Mouse (Mus musculus): Measurements from ENCODE around the gene Myadml2. TPM values are rescaled to one million over a fixed set of nuclear protein-coding genes. Genes with fewer than 3 reads are reported as not detected.

Myadml2 gene
- total and polyA plus RNA-seq, 3 experiments: 0.68 TPM; not detected in 2

- no peak for DNase-seq (ENCODE audit: extremely low read depth)
- H3K4me2 ChIP-seq (ENCODE audit: insufficient read depth, low read depth, poor library complexity, severe bottlenecking): no peak overlapping the region
- H3K4me1 ChIP-seq (ENCODE audit: control insufficient read depth in 1 of 2, insufficient read depth in 2 of 2): peaks cover 20 to 51% of the 10 kb centered on the region in 2 experiments
- dilution Hi-C loops (cut with MboI; ENCODE audit: extremely low pct_ligation_motif_present, extremely low pct_unique_long_range_greater_than_20kb, low sequenced_read_pairs): no loop called here
- H3K9ac ChIP-seq (ENCODE audit: insufficient read depth, low read depth): no peak overlapping the region
- H3K79me2 ChIP-seq (replicated peaks; ENCODE audit: control insufficient read depth, extremely low read depth, insufficient read depth, poor library complexity, severe bottlenecking): peaks cover 19% of the 10 kb centered on the region
- H3K9me3 ChIP-seq (replicated peaks; ENCODE audit: low read length): no peaks in the 10 kb centered on the region
- in situ Hi-C loops (cut with MboI; ENCODE audit: low pct_ligation_motif_present, low pct_unique_long_range_greater_than_20kb, low sequenced_read_pairs): loop anchor here (10.0 kb wide), 1 partner anchor 62 kb away; no protein-coding TSS in a partner anchor
- peaks cover 60 to 83% of the 10 kb centered on the region in 2 experiments for H3K36me3 ChIP-seq (replicated peaks in 1 of 2; ENCODE audit: control insufficient read depth in 1 of 2, insufficient read depth in 1 of 2, low read length in 1 of 2)
- H3K27ac ChIP-seq (ENCODE audit: insufficient read depth, low read depth): no peak overlapping the region
- no peaks in the 10 kb centered on the region for H3K27me3 ChIP-seq (replicated peaks)
- no peak overlapping the region for H3K4me3 ChIP-seq (replicated peaks in 1 of 3; ENCODE audit: low read depth in 2 of 3, low read length in 2 of 3, poor library complexity in 1 of 3)
- no peak for TF ChIP-seq BHLHE40 (IDR thresholded peaks at IDR 0.05; ENCODE audit: low read depth, low read length)
- no peak for TF ChIP-seq USF1 (IDR thresholded peaks at IDR 0.05; ENCODE audit: low read depth, low read length)
- TF ChIP-seq UBTF (IDR thresholded peaks at IDR 0.05; ENCODE audit: low read depth, low read length): no peak
- TF ChIP-seq POLR2A (IDR thresholded peaks at IDR 0.05; ENCODE audit: low read depth, low read length): no peak
- TF ChIP-seq NELFE (IDR thresholded peaks at IDR 0.05; ENCODE audit: low read depth, low read length): no peak
- no peak for TF ChIP-seq ETS1 (conservative IDR thresholded peaks at IDR 0.05; ENCODE audit: low read depth, low read length)
- TF ChIP-seq IRF4 (IDR thresholded peaks at IDR 0.05; ENCODE audit: low read depth, low read length): no peak
- no peak for TF ChIP-seq SMC3 (IDR thresholded peaks at IDR 0.05; ENCODE audit: low read depth, low read length)
- no peak for TF ChIP-seq CHD1 (IDR thresholded peaks at IDR 0.05; ENCODE audit: low read depth, low read length)
- TF ChIP-seq NRF1 (IDR thresholded peaks at IDR 0.05; ENCODE audit: low read depth, low read length): no peak
- TF ChIP-seq TCF12 (IDR thresholded peaks at IDR 0.05; ENCODE audit: low read depth, low read length): no peak
Measured at GRCm38 (mm10) chr11:120622805-120623204, 25.2 kb downstream of the Myadml2 start.

GRCm38 (mm10) chr11:120620195-120620594, 27.8 kb downstream of the Myadml2 start:
- Histone ChIP-seq H3K4me1 (ENCODE audit: control insufficient read depth in 1 of 2, insufficient read depth in 2 of 2) (peaks cover 9 to 44% of the 10 kb centered on the region in 2 experiments), H3K9me3 (replicated peaks; ENCODE audit: low read length) (no peaks in the 10 kb centered on the region), H3K27me3 (replicated peaks) (no peaks in the 10 kb centered on the region), H3K36me3 (replicated peaks in 1 of 2; ENCODE audit: control insufficient read depth in 1 of 2, insufficient read depth in 1 of 2, low read length in 1 of 2) (peaks cover 52 to 70% of the 10 kb centered on the region in 2 experiments), H3K27ac (ENCODE audit: insufficient read depth, low read depth) (no peak overlapping the region), H3K4me2 (ENCODE audit: insufficient read depth, low read depth, poor library complexity, severe bottlenecking) (no peak overlapping the region), H3K4me3 (replicated peaks in 1 of 3; ENCODE audit: low read depth in 2 of 3, low read length in 2 of 3, poor library complexity in 1 of 3) (no peak overlapping the region), H3K79me2 (replicated peaks; ENCODE audit: control insufficient read depth, extremely low read depth, insufficient read depth, poor library complexity, severe bottlenecking) (peaks cover 41% of the 10 kb centered on the region), H3K9ac (ENCODE audit: insufficient read depth, low read depth) (no peak overlapping the region)
- DNase-seq (ENCODE audit: extremely low read depth): no peak
- in situ Hi-C loops (cut with MboI; ENCODE audit: low pct_ligation_motif_present, low pct_unique_long_range_greater_than_20kb, low sequenced_read_pairs) (loop anchor here (10.0 kb wide), 1 partner anchor 65 kb away; no protein-coding TSS in a partner anchor), dilution Hi-C loops (cut with MboI; ENCODE audit: extremely low pct_ligation_motif_present, extremely low pct_unique_long_range_greater_than_20kb, low sequenced_read_pairs) (no loop called here)
- no peak for TF ChIP-seq POLR2A (IDR thresholded peaks at IDR 0.05; ENCODE audit: low read depth, low read length)
- TF ChIP-seq USF1 (IDR thresholded peaks at IDR 0.05; ENCODE audit: low read depth, low read length): no peak
- TF ChIP-seq MXI1 (IDR thresholded peaks at IDR 0.05; ENCODE audit: low read depth, low read length): no peak
- TF ChIP-seq MAX (IDR thresholded peaks at IDR 0.05; ENCODE audit: low read length): no peak
- TF ChIP-seq PAX5 (IDR thresholded peaks at IDR 0.05; ENCODE audit: low read length): no peak
- TF ChIP-seq JUND (conservative IDR thresholded peaks at IDR 0.05; ENCODE audit: low read depth, low read length): no peak
- no peak for TF ChIP-seq MYC (IDR thresholded peaks at IDR 0.05; ENCODE audit: low read depth, low read length)
- TF ChIP-seq USF2 (conservative IDR thresholded peaks at IDR 0.05; ENCODE audit: low read depth, low read length): no peak
